Mouse (Mus musculus) embryonic facial prominence, embryonic 15.5 days (tissue): ENCODE data around the gene Pik3r5. TPM values are rescaled to one million over a fixed set of nuclear protein-coding genes. Genes with fewer than 3 reads are reported as not detected.

Experiments used
- ATAC-seq: fragments of 200-750 bp; cut with Nextera tagmentation; 2 replicates; pipeline ENCODE4 v1.8.0; 2017; ENCODE audit warnings: low read depth, moderate TSS enrichment; ENCODE audit not compliant: insufficient number of reproducible peaks, low FRiP score, low TSS enrichment
- H3K27ac ChIP-seq: fragments of 300-500 bp; sonication (generic); replicated peaks from 2 replicates; pipeline ENCODE4 v1.5.1; 2015; ENCODE audit warnings: mild to moderate bottlenecking, inconsistent platforms
- H3K27me3 ChIP-seq: fragments of 300-500 bp; sonication (generic); 2 replicates; pipeline ENCODE4 v1.6.1; 2015; ENCODE audit warnings: inconsistent platforms
- H3K36me3 ChIP-seq: fragments of 300-500 bp; sonication (generic); 2 replicates; pipeline ENCODE4 v1.6.1; 2015; ENCODE audit warnings: mild to moderate bottlenecking, inconsistent platforms
- H3K4me1 ChIP-seq: fragments of 300-500 bp; sonication (generic); 2 replicates; pipeline ENCODE4 v1.6.1; 2015; ENCODE audit warnings: inconsistent platforms
- H3K4me2 ChIP-seq: fragments of 300-500 bp; sonication (generic); replicated peaks from 2 replicates; pipeline ENCODE4 v1.6.1; 2015; ENCODE audit warnings: mild to moderate bottlenecking, inconsistent platforms
- H3K4me3 ChIP-seq: fragments of 300-500 bp; sonication (generic); replicated peaks from 2 replicates; pipeline ENCODE4 v1.5.1; 2015; ENCODE audit warnings: mild to moderate bottlenecking, inconsistent platforms
- H3K9ac ChIP-seq: fragments of 300-500 bp; sonication (generic); 2 replicates; pipeline ENCODE4 v1.6.1; 2015; ENCODE audit warnings: inconsistent platforms
- H3K9me3 ChIP-seq: fragments of 300-500 bp; sonication (generic); replicated peaks from 2 replicates; pipeline ENCODE4 v1.6.1; 2016; ENCODE audit warnings: inconsistent platforms
- WGBS: fragments of 180-500 bp; shearing (Covaris S2); methylation state at CpG from one replicate; pipeline ENCODE4 v1.1.7; 2015; 5-methylcytosine and 5-hydroxymethylcytosine counted together
- polyA plus RNA-seq: library from polyadenylated mRNA; unstranded; fragments of >200 nt; fragmentation: Nextera tagmentation; extraction: Ambion mirVana; gene quantifications from 2 replicates; pipeline ENCODE4 v1.2.1, GENCODE M21; 2015

Pik3r5 gene
- polyA plus RNA-seq, 1 experiment from 2014 or later: 1.0 TPM

DNA sequence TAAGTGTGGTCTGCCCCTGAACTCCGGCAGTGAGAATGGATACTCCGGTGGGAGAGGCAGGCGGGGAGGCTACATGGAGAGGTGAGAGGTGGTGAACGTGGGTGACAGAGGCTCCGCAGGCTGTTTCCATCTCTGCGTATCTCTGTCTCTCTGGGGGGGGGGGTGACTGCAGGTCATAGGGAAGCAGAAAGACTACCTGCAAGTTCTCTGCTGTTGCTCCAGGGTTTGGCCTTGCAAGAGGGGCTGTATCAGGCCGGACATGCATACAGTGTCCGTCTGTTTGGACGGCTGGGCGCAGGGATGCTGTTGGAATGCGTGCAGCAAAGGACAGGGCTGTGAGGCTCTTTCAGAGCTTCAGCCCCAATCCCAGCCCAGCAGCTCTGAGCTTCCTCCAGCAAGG is 73.0 kb downstream of the Pik3r5 start:
- Histone ChIP-seq H3K4me3 (no peak overlapping the region), H3K9me3 (no peaks in the 10 kb centered on the region), H3K9ac (no peak overlapping the region), H3K27ac (no peak overlapping the region), H3K4me2 (no peak overlapping the region), H3K4me1 (no peaks in the 10 kb centered on the region), H3K27me3 (no peaks in the 10 kb centered on the region), H3K36me3 (no peaks in the 10 kb centered on the region)
- 73% methylated on average over 11 of the region's 11 CpGs for WGBS
- ATAC-seq: no peak

DNA sequence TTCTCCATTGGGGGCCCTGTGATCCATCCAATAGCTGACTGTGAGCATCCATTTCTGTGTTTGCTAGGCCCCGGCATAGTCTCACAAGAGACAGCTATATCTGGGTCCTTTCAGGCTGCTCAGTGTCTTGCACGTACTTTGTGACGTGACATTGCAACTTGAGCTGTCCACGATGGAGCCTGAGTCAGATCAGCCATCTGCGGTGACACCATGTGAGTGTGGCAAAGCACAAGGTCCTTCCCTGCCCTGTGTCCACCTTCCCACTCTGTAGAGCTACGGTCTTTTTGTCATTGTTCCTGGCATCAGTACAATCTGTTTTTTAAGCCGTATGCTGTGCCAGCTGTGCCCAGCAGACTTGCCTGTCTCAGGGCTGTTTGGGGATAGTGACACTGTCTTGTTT is 75.3 kb downstream of the Pik3r5 start:
- WGBS: 87% methylated on average over 7 of the region's 7 CpGs
- H3K9ac ChIP-seq: no peak overlapping the region
- no peak overlapping the region for H3K27ac ChIP-seq
- no peaks in the 10 kb centered on the region for H3K4me1 ChIP-seq
- H3K4me2 ChIP-seq: no peak overlapping the region
- no peak overlapping the region for H3K4me3 ChIP-seq
- no peaks in the 10 kb centered on the region for H3K36me3 ChIP-seq
- no peaks in the 10 kb centered on the region for H3K27me3 ChIP-seq
- no peaks in the 10 kb centered on the region for H3K9me3 ChIP-seq
- no peak for ATAC-seq

DNA sequence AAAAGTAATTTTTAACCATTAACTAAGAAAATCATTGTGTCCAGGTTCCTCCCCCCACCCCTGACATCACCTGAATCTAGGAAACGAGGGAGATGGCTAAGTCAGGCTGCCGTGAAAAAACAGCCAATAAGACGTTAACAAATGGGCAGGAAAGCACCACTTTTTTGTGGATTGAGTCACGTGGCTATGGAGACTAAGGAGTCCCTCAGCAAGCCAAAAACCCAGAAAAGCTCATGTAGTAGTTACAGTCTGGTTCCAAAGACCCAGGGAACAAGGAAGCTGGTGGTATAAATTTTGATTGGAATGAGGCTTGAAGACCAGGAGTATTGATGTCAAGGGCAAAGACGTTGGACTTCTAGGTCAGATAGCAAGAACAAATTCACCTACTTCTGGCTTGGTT is 76.7 kb downstream of the Pik3r5 start:
- H3K9me3 ChIP-seq: no peaks in the 10 kb centered on the region
- no peak overlapping the region for H3K27ac ChIP-seq
- WGBS: 64% methylated on average over 5 of the region's 5 CpGs
- no peak for ATAC-seq
- no peaks in the 10 kb centered on the region for H3K27me3 ChIP-seq
- H3K4me2 ChIP-seq: no peak overlapping the region
- no peaks in the 10 kb centered on the region for H3K4me1 ChIP-seq
- H3K36me3 ChIP-seq: no peaks in the 10 kb centered on the region
- no peak overlapping the region for H3K9ac ChIP-seq
- no peak overlapping the region for H3K4me3 ChIP-seq

DNA sequence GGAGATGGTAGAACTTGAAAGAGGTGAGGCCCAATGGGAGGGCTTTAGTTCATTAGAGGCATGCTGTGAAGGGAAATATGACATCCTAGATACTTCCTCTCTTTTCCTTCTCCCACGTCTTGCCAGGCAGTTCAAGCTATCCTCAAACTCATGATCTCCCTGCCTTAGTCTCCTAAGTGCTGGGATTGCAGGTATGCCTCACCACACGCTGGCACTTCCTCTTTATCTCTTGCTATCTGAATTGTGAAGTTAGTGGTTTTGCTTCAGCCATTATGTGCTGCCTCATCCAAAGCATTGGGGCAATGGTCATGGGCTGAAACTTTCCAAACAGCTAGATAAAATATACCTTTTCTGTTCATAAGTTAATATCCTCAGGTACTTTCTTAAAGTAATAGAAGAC is 77.3 kb downstream of the Pik3r5 start:
- Histone ChIP-seq H3K4me3 (no peak overlapping the region), H3K4me2 (no peak overlapping the region), H3K36me3 (no peaks in the 10 kb centered on the region), H3K9ac (no peak overlapping the region), H3K4me1 (no peaks in the 10 kb centered on the region), H3K9me3 (no peaks in the 10 kb centered on the region), H3K27ac (no peak overlapping the region), H3K27me3 (no peaks in the 10 kb centered on the region)
- ATAC-seq: no peak
- WGBS: 45% methylated on average over 2 of the region's 2 CpGs

DNA sequence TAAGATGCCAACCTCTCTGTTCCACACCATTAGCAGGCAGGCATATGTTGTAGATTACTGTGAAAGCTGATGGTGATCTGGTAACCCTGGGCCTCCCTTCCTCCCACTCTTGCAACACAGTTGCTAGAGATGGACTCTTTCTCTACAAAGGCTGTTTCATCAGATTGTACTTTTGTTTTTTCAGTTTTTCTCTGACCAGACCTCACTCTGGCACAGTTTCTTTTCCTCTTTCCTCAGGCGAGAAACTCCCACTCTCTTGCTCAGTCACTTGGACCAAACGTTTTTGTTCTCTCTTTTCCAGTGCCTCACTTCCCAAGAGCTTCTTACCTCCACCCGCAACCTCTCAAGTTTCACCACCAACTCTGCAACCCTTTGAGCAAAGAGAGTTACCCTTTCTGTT is 82.0 kb downstream of the Pik3r5 start:
- no peak overlapping the region for H3K9ac ChIP-seq
- whole genome bisulfite sequencing: 36% methylated on average over 3 of the region's 3 CpGs
- ATAC-seq: no peak
- H3K27ac ChIP-seq: no peak overlapping the region
- no peaks in the 10 kb centered on the region for H3K36me3 ChIP-seq
- H3K4me1 ChIP-seq: no peaks in the 10 kb centered on the region
- no peaks in the 10 kb centered on the region for H3K27me3 ChIP-seq
- no peak overlapping the region for H3K4me3 ChIP-seq
- no peak overlapping the region for H3K4me2 ChIP-seq
- H3K9me3 ChIP-seq: no peaks in the 10 kb centered on the region

DNA sequence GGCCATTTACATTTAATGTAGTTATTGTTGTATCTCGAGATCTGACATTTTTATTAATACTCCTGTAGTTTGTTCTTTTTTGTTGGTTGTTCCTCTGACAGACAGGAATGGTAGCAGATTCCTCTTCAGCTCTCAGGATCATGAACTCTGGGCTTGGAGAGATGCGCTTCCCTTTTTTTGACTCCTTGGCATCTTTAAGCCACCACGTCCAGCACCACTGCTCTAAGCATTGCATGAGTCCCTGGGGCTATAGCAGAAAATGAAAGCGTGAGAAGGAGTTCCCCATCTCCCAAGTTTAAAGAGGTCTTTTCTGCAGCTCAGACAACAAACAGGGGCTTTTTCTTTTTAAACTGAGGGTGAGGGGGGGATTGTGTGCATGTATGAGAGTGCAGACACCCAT is 87.4 kb downstream of the Pik3r5 start:
- no peak overlapping the region for H3K4me3 ChIP-seq
- no peak for ATAC-seq
- 79% methylated on average over 4 of the region's 4 CpGs for WGBS
- no peaks in the 10 kb centered on the region for H3K27me3 ChIP-seq
- no peak overlapping the region for H3K27ac ChIP-seq
- H3K36me3 ChIP-seq: no peaks in the 10 kb centered on the region
- no peak overlapping the region for H3K9ac ChIP-seq
- no peaks in the 10 kb centered on the region for H3K9me3 ChIP-seq
- no peak overlapping the region for H3K4me2 ChIP-seq
- H3K4me1 ChIP-seq: no peaks in the 10 kb centered on the region

DNA sequence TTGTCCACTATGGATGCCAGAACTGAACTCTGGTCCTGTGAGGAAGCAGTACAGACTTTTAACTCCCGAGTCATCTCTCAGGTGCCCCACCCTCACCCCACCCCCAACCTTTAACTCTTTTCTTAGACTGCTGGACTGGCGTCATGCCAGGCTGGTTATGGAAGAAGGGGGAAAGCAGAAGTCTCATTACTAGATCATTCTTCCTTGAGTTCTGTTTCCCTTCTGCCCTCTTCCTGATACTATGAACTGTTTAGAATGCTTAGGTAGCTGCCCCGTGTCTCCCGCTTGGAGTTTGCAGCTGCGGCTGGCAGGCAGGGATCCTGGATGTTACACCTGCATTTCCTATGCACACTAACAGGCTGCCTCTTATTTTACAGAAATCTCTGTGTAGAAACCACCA is 87.9 kb downstream of the Pik3r5 start:
- Histone ChIP-seq H3K9ac (no peak overlapping the region), H3K9me3 (no peaks in the 10 kb centered on the region), H3K27ac (no peak overlapping the region), H3K27me3 (no peaks in the 10 kb centered on the region), H3K36me3 (no peaks in the 10 kb centered on the region), H3K4me1 (no peaks in the 10 kb centered on the region), H3K4me3 (no peak overlapping the region), H3K4me2 (no peak overlapping the region)
- 84% methylated on average over 5 of the region's 5 CpGs for WGBS
- ATAC-seq: no peak

DNA sequence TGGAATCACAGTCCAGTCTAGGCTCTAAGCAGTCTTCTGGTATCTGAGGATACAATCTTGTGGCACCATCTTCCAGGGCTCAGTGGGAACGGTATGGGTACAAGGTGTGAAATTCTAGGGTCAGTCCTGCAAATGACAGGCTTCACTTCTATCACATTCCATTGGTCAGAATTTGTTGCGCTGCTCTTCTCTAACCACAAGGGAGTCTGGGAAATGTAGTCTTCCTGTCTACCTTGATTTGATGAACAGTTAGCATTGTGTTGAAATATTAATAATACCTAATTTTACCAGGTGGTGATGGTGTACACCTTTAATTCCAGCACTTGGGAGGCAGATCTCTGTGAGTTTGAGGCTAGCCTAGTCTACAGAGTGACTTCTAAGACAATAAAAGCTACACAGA is 88.5 kb downstream of the Pik3r5 start:
- WGBS: 85% methylated on average over 2 of the region's 2 CpGs
- Histone ChIP-seq H3K9me3 (no peaks in the 10 kb centered on the region), H3K4me1 (no peaks in the 10 kb centered on the region), H3K9ac (no peak overlapping the region), H3K36me3 (no peaks in the 10 kb centered on the region), H3K27ac (no peak overlapping the region), H3K27me3 (no peaks in the 10 kb centered on the region), H3K4me2 (no peak overlapping the region), H3K4me3 (no peak overlapping the region)
- ATAC-seq: no peak

DNA sequence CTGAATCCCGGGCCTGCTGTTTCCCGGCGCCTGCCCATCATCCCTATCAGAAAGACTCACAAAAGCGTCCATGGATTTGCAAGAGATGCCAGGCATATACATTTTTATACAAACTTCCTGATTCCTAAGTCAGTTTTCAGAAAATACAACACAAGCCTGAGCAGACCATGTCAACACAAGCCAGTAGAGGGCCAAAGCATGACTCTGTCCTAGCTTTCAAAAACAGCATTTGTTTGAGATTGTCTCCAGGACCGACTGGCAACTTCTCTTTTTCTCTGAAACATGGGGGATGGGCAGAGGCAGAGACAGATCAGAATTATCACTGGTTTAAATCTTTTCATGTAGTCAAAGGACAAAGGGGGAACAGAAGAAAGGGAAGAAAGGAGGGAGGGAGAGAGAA is 89.4 kb downstream of the Pik3r5 start:
- H3K36me3 ChIP-seq: no peaks in the 10 kb centered on the region
- H3K4me2 ChIP-seq: no peak overlapping the region
- WGBS: 80% methylated on average over 5 of the region's 5 CpGs
- H3K9ac ChIP-seq: no peak overlapping the region
- H3K4me1 ChIP-seq: no peaks in the 10 kb centered on the region
- no peaks in the 10 kb centered on the region for H3K9me3 ChIP-seq
- no peak overlapping the region for H3K27ac ChIP-seq
- H3K27me3 ChIP-seq: no peaks in the 10 kb centered on the region
- no peak overlapping the region for H3K4me3 ChIP-seq
- no peak for ATAC-seq

DNA sequence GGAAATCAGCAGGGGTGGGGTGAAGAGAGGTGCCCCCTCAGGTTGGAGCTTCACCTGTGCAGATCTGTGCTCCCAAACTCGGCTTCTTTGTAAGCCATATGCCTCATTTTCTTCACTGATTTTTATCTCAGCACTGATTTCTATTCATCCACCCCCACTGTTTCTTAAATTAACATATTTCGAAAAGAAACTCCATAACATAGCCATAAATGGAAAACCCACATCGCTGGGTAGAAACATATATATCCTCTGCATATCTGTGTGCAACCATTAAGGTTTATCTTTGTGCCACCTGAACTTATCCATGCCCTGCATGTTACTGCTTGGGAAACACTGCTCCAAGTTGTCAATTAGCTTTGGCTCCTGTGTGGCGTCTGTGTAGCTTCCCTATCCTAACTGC is 94.5 kb downstream of the Pik3r5 start:
- ATAC-seq: no peak
- WGBS: 65% methylated on average over 4 of the region's 4 CpGs
- Histone ChIP-seq H3K4me2 (no peak overlapping the region), H3K4me3 (no peak overlapping the region), H3K4me1 (no peaks in the 10 kb centered on the region; the same call in 1 of the 2 replicates), H3K36me3 (no peaks in the 10 kb centered on the region), H3K9ac (no peak overlapping the region), H3K27ac (no peak overlapping the region), H3K27me3 (no peaks in the 10 kb centered on the region), H3K9me3 (no peaks in the 10 kb centered on the region)

DNA sequence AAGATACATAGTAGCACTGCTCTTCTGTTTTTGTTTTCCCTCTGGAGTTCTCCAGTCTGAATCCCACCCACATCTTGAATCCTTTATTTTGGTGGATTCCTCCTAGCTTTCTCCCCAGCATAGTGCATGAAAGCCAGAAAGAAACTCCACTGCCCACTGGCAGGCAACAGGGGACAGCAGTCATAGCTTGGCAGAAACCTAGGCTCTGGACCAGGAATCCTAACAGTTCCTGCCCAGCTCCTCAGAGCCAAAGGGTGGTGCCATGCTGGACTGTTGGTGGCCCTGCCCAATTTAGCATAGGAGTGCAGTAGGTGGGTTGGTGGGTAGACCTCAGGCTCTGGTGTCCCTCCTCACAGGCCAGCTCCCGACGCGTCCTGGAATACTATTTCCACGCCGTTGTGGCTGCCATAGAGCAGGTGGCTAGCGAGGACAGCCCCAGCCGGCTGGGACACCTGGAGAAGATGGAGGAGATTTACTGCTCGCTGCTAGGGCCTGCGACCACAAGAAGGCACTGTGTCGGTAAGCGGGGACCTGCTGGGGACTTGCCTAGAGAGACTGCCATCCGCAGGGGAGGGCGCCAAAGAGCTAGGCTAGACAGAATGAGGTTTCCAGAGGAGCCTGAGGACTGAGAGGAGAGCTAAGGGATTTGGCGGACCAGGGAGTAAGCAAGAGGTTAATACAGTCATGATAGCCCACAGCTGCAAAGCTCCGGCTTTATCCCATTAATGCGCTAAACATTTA is 99.3 kb downstream of the Pik3r5 start:
- no peak overlapping the region for H3K9ac ChIP-seq
- H3K27ac ChIP-seq: no peak overlapping the region
- no peak overlapping the region for H3K4me2 ChIP-seq
- H3K36me3 ChIP-seq: no peaks in the 10 kb centered on the region
- no peaks in the 10 kb centered on the region for H3K27me3 ChIP-seq
- 26% methylated on average over 16 of the region's 16 CpGs for WGBS
- H3K9me3 ChIP-seq: no peaks in the 10 kb centered on the region
- H3K4me3 ChIP-seq: no peak overlapping the region
- ATAC-seq: no peak
- H3K4me1 ChIP-seq: no peaks in the 10 kb centered on the region; the same call in 1 of the 2 replicates

DNA sequence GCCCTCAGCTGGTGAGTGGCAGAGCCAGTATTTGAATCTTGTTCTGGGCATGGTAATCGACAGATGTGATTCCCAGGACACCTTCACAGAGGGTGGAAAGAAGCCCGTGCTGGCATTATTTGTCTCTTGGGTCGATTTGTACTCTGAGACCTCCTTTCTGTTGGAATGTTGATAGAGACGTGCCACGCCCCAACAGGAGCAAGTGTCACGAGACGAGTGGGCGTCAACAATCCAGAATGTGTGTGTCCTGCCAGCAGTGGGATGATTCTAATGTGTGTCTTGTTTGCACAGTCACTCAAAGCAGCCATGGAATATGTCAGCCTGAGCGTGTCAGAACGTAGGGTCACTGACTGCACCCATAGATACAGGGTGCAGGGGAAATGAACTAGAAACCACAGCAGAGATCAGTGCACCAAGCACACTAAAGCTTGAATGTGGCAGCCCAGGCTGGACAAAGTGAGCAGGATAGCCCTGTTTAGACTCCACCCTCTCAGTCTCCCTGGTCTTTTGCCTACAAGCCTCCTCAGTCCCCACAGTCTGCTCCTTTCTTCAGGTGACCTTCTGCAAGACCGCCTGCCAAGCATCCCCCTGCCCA is 100.1 kb downstream of the Pik3r5 start:
- no peaks in the 10 kb centered on the region for H3K36me3 ChIP-seq
- no peak overlapping the region for H3K4me3 ChIP-seq
- no peaks in the 10 kb centered on the region for H3K27me3 ChIP-seq
- no peak overlapping the region for H3K9ac ChIP-seq
- WGBS: 72% methylated on average over 11 of the region's 11 CpGs
- no peak for ATAC-seq
- no peak overlapping the region for H3K27ac ChIP-seq
- H3K4me2 ChIP-seq: no peak overlapping the region
- H3K9me3 ChIP-seq: no peaks in the 10 kb centered on the region
- H3K4me1 ChIP-seq: no peaks in the 10 kb centered on the region; the same call in 1 of the 2 replicates
